Mouse (Mus musculus) layer of hippocampus, adult 8-10 months (tissue): ENCODE results near the gene Lyzl4. TPM values are rescaled to one million over a fixed set of nuclear protein-coding genes. Genes with fewer than 3 reads are reported as not detected.
"Not testable (repeated sequence)": the region's sequence is repeated elsewhere in the genome, so short reads cannot be mapped to it uniquely, and the experiment has no call there.

Source experiments
- DNase-seq, 2 experiments: peaks; one replicate each; pipeline ENCODE4 v3.0.0; 2022; ENCODE audit warnings: low spot score in 2 of 2
- total RNA-seq, 4 experiments: library from RNA; stranded (reverse); gene quantifications; 2 replicates each; pipeline ENCODE4 v1.2.4; 2022

Gene Lyzl4
- total RNA-seq, 4 experiments from 2014 or later: 0.80 to 4.4 (median 3.2) TPM

DNA sequence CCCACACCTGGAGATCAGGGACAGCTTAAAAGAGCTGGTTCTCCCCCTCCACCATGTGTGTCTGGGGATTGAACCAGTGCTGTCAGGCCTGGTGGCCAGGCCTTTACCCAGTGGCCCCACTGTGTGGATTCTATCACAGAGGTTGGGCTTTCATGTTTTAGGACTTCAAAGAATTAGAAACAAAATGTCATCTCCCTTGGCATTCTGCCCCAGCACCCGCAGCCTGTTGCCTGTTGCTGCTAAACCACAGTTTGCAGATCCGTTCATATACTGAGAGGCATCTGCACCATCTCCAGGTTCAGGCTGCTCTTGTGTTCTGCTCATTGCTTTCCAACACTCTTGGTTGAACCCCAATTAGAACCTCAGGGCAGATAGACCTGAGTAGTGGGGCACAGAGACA lies 39.5 kb downstream of the Lyzl4 start:
- no peak for DNase-seq

DNA sequence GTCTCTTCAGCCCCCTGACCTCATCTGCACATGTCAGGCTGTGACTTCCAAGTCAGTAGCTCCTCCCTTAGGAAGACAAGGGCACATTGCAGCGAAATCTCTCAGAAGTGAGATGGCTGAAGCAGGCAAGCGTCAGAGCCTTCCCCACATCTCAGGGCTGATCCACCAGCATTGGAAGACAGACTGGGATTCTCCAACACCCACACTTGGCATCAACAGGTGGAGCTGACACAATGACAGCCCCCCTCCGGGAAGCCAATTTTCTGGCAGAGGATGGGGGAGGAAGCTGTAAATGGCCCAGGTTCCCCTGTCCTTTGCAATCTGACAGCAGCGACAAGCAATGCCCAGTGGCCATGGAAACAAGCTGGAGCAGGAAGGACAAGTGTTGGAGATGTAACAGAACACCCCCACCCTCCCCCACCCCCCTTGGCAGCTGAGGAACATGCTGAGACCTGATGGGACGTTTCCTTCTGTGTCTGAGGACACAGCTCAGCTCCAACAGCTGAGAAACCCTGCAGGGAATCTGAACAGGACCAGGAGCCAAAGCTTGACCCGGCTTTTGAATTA lies 41.0 kb downstream of the Lyzl4 start:
- peak; percentile 40 to 56 for DNase-seq

DNA sequence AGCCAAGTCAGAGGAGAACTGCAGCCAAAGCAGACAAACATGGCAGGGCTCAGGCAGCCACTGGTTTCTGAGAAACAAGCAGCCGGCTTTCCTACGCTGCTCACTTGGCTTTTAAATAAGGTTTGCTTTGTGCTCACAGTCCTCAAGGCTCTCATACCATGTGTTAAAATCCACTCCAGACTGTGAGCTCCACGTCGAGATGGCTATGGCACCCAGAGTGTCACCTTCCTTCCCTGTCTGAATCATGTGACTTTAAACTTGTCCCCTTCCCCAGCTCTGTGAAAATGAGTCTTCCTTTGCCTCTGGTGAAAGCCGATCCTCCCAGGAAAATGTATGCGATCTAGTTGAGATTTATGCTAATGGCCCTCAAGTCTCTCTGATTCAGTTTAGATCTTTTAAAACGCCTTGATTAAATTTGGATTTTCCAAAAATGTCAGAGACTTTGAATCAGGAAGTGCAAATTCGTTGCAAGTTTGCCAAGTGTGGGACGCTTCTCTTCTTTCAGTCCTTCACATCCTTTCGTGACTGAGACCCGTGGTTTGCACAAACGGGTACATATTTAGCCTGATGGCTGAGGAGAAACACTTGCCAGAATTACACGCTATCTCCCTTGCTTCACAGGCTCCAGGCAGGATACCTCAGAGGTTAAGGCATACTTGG lies 41.6 kb downstream of the Lyzl4 start:
- DNase-seq: peak in 1 of 2 experiments; percentile 56

DNA sequence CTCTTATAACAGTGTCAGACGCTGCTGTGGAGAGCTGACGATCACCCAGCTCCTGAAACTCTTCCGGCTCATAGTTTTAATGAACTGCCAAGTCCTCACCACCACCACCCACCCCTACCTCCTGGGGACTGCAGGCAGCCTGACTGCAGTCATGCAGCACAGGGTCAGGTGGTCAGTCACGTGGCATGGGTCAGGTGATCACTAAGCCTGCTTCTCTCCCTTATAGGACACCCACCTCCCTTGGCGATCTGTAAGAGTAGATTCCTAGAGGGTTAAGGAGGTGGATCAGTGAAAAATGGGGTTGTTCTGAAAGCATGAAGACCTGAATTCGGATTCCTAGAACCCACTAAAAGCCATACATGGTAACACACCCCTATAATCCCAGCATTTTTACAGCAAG lies 42.3 kb downstream of the Lyzl4 start:
- no peak for DNase-seq

DNA sequence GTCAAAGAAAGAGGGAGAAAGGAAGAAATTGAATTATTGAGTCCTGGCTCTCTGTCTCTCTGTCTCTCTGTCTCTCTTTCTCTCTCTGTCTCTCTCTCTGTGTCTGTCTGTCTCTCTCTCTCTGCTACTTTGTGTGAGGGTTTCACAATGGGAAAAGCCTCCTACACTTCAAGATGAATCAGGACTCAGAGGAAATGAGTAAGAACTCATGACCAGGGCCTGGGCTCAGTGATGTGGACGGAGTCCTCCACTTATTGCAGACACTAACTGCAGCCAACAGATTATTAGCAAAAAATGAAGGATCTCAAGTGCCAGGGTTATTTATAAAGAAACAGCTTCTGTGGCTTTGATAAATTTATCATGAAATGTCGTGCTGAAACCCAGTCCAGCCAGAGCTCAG lies 43.8 kb downstream of the Lyzl4 start:
- DNase-seq: no peak

DNA sequence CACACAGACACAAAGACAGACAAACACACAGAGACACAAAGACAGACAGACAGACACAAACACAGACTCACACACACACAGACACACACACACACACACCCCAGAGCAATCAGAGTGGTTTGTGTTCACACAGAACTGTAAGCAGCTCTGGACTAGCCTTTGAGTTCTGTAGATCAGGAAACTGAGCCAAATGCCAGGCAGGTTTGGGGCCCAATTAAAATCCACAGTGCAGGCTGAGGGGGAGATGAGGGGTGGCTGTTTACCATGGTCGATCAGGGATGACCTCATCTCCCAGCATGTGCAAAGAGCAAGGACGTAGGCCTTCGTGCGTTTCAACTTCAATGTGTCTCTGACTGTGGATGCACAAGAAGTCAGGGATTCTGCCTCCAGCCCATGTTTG lies 47.1 kb downstream of the Lyzl4 start:
- DNase-seq: no peak

DNA sequence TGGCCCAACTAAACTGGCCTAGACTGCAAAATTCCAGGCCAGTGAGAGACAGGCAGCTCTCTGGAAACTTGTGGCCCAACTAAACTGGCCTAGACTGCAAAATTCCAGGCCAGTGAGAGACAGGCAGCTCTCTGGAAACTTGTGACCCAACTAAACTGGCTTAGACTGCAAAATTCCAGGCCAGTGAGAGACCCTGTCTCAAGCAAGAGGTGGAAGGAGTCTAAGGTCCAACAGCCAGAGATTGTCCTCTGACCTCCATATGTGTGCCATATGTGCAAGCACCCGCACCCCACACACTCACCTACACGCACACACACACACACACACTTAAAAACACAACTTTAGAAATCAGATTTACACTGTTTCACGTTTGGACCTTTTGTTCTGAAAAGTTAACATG lies 48.1 kb downstream of the Lyzl4 start:
- not testable (repeated sequence) for DNase-seq

DNA sequence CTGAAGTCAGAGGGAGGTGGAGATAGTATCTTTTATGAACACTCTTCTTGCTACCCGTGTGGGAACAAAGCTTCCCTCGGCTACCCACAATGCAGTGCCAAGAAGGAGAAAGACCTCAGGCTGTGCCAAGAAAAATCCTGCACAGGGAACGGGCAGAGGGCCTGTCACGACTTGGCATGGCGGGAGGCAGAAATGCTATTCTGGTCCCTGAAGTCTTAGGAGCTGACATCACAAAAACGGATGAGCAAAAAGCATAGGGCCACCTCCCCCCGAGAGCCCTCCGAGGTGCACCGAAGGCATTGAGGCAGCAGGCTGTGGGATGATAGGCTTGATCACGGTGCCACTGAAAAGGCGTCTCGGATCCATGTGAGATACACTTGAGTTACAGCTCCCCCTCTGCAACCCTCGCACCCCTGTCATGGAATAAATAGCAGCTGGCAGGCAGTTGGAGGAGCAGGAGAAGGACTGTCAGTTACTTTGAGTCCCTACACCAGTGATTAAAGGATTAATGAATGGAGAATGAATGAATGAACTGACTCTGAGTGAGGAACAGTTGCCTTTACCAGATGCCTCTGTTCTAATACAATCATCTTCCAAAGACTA lies 48.8 kb downstream of the Lyzl4 start:
- no peak for DNase-seq

DNA sequence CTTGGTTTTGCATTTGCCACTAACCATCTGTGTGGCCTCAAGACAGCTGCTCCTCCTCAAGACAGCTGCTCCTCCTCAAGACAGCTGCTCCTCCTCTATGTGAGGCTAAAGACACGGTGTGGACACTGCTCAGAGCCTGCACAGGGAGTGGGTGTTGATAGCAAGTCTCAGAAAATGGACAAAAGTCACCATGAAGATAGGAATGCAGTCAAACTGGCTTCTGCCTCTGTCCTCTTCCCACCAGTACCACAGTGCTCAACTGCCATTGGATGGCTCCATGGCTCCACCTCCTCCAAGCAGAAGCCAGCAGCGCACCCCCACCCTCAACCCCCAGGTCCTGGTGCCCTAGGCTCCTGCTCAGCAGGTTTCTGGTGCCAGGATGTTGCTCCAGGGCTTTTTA lies 52.4 kb downstream of the Lyzl4 start:
- no peak for DNase-seq

DNA sequence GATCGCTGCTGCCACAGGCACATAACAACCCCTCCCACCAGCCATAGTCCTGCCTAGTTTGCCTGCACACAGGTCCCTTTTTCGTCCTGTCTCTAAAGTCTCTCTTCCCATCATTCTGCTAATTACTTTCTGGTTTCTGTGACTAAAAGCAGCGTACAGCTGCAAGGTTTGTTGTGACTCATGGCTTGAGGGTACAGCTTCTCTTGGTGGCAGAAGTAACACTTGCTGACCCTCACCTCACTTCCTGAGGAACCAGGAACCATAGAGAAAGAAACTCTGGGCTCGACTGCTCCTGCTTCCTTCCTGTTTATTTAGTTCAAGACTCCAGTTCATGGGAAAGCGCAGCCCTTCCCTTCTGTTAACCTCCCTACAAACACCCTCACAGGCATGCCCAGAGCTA lies 67.5 kb downstream of the Lyzl4 start:
- no peak for DNase-seq

DNA sequence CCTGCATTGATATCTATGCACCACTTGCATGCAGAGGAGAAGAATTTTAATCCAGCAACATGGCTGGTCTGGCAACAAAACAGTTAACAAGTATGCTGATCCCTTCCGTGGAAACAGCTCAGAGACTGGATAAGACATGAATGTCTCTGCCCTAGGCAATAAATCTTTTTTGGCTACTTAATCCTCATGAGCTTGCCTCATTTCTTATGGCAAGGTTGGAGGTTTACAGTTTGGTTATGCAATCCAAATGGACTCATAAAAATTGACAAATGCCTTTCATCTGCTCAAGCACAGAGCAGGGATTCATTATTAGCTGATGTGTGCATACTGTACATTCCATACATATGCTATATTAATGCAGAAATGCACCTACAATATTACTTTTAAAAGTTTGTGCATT lies 73.4 kb downstream of the Lyzl4 start:
- no peak for DNase-seq

DNA sequence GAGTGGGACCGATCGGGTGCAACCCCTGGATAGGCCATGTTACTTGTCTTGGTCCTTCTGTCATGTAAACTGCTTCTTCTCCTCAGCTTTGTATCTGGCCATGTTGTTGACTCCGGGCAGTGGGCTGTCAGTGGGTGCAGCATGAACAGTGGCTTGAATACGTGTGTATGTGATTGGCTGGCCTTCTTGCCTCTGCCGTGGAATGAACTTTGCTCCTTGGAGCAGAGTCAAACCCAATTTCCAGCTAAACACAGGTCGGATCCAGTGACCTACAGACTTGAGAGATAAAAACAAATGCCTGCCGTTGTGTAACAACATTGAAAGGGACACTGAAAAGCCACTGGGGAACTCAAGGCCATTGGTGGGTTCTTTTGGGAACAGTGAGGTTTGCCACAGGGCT lies 75.5 kb downstream of the Lyzl4 start:
- no peak for DNase-seq

DNA sequence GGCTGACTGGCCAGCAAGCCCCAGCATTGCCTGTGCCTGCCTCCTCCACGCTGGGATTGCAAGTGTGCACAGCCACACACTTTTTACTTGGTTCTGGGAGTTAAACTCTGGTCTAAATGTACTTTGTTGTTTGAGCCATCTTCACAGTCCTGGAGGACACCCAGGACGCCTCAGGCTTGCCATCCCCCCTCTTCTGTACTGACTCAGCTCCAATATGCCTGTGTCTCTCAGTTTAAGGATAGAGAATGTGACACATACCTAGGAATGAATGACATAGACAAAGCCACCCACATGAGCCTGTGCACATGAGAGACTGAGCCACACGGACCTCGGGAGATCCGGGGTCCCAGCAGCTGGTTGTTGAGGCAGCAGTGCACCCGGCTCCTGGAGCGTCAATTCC lies 78.6 kb downstream of the Lyzl4 start:
- DNase-seq: no peak

DNA sequence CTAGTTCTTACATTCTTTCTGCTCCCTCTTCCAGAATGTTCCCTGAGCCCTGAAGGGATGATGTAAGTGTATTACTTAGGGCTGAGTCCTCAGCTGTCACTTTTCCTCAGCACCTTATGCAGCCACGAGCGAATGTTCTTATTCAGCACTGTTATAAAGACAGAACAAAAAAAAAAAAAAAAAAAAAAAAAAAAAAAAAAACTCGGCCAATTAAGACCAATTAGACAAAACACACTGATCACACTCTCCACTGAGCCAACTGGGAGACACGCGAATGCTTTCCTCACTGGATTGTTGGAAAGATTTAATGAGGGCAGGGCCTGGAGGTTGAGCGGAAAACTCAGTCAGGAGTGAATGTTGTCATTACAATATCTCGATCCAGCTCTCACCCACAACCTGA lies 81.4 kb downstream of the Lyzl4 start:
- DNase-seq: no peak

DNA sequence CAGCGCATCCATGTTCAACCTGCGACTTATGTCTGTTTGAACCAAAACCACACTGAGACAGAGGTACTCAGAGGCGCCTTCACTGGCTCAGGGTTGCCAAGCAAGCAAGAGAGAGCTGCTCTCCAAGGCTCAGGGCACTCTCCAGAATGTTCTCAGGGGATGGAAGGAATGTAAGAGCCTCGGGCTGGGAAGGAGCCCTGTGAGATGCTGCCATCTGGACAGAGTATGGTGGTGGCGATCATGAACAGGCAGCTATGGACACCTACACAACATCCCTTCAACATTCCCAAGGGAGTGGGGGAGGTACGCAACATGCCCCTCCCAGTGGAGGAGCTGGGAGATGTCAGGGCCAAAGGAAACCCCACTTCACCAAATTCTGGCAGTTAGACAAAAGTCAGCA lies 83.7 kb downstream of the Lyzl4 start:
- DNase-seq: peak in 1 of 2 experiments; percentile 12

DNA sequence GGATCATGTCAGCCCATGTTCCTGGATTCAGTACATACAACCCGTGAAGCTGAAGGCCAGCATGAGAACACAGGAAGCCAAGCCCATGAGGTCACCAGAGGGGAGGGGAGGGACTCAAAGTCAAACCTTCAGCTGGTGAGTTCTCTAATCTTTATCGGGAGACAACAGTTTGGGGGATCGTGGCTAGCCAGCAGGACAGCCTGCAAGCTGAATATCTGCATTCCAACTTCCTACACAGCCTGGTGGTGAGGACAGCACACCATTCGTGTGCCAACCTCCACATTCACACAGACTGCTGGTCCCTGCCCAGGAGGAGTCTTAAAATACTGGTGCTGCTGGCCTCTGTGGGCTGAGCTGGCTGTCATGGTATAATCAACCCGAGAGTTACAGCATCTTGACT lies 85.0 kb downstream of the Lyzl4 start:
- peak; percentile 22 to 49 for DNase-seq

DNA sequence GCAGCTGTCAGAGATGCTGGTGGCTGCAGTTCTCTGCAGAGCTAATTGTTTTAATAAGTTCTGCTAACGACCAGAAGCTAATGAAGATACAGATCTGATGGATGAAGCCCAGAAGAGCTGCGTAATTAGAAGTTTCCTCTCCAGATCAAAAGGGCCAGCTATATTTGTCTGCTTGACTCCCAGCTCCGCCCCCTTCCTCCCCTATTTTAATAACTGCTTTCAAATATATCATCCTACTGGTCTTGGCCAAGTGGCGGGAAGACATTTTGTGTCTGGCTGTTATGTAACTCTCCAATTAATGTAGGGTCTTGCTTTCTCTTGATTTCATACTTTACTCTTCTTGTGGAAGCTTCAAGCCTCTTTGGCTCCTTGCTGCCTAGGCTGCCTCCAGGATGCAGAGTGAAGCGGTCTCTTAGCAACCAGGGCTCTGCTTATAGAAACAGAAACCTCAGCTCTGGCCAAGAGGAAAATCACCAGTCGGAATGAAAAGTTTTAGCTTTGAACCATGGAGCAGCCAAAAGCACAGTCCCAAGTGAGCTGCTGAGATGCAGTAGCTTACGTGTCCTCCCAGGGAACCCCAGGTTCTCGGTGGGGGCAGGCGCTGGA lies 86.4 kb downstream of the Lyzl4 start:
- peak; percentile 49 to 57 for DNase-seq

DNA sequence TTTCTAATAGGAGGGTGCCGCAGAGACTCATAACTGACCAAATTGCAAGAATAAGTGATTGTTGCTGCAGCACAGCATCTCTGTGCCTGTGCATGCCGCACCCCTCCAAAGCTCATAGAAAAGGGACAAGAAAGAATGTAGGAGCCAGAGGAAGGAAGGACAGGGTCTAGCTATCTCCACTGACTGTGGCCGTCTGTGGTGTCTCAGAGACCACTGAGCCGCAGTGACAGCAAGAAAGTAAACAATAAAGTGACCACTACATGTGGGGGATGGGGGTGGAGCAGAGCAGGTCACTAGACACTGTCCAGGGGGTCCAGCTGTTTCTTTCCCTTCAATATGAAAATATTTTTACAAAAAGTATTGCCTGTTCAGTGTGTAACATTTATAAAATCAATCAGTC lies 88.3 kb downstream of the Lyzl4 start:
- no peak for DNase-seq

DNA sequence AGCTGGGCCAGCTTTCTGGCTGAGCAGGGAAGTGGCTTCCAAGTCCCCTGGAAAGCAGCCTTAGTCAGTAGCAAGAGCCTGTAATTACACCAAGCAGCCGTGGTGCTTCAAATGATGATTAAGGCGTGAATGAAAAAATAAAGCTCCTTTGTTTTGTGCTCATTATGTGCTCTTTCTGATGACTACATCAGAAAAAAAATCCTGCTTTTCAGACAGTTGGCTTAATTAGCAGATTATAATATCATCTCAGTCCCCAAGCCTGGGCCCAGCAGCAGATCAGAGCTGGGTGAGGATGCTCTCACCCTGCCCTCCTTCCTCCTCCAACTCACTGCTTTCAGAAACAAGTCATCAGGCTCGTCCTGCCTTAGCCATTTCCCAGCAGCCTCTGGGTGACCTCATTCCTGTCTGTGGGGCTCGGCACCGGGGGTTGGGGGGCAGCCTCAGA lies 91.5 kb downstream of the Lyzl4 start:
- peak; percentile 22 to 31 for DNase-seq

DNA sequence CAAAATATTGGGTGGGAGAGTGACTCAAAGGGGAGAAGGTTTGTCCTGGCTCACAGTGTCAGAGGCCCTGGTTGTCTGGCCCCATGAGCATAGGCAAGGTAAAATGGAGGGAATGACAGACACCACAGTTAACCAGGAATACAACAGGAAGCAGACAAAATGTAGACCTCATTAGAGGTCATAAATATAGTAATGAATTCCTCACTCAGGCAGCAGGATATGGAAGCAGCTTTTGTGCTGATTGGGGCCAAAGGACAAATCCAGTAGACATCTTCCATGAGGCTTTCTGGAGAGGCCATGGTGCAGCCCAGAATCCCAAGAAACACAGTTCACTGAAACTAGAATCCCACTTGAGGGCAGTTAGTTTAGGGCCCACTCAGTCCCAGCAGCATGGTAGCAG lies 92.5 kb downstream of the Lyzl4 start:
- DNase-seq: no peak

DNA sequence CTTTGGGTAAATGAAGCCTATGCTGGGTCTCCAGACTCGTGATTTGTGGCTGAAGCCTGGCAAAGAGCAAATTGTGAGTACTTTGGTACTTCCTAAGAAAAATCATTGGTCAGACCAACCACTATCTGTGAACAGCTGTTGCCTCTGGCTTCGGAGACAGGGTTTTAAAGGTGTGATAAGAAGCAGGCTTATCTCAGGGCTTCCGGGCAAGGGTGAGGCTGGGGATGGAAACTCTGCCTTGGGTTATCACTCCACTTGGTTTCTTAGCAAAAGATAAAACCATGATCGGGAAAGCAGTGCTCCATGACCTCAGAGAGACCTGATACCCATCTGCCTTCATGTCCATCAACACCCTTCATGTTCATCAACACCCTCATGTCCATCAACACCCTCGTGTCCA lies 92.9 kb downstream of the Lyzl4 start:
- no peak for DNase-seq

DNA sequence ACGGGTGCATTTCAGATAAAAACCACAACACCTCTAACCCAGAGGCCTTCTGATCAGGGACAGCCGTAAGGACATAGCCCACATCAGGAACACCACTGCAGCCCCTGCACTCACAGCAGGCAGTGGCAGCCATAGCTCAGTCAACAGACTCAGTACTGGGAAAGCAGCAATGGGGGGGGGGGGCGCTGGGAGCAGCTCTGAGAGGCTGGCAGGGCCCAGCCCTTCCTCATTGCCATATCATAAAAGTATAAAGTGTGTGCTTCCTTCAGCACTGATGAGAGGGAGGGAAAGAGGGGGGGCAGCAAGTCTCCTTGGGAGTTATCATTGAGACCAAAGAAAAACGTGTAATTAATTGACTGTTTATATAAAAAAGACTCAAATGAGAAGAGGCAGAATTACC lies 94.5 kb downstream of the Lyzl4 start:
- DNase-seq: no peak

DNA sequence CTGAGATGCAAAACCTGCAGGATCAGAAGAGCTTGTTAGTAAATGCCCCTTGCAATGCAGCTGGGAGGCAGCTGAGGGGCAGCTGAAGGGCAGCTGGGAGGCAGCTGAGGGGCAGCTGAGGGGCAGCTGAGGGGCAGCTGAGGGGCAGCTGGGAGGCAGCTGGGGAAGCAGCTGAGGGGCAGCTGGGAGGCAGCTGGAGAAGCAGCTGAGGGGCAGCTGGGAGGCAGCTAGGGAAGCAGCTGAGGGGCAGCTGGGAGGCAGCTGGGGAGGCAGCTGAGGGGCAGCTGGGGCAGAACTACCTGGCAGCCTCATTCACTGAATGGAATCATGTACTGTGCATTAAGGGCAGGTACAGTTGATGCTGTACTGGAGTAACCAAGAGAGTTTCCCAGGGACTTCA lies 100.4 kb downstream of the Lyzl4 start:
- no peak for DNase-seq
